Mouse (Mus musculus): ENCODE measurements around the gene Cxcr6. TPM values are rescaled to one million over a fixed set of nuclear protein-coding genes. Genes with fewer than 3 reads are reported as not detected.
A peak's percentile ranks its signal among the peaks of the same experiment; 100 is the strongest.

The Cxcr6 gene
- polyA plus RNA-seq, 1 experiment from 2014 or later, result 0.06 TPM

DNA sequence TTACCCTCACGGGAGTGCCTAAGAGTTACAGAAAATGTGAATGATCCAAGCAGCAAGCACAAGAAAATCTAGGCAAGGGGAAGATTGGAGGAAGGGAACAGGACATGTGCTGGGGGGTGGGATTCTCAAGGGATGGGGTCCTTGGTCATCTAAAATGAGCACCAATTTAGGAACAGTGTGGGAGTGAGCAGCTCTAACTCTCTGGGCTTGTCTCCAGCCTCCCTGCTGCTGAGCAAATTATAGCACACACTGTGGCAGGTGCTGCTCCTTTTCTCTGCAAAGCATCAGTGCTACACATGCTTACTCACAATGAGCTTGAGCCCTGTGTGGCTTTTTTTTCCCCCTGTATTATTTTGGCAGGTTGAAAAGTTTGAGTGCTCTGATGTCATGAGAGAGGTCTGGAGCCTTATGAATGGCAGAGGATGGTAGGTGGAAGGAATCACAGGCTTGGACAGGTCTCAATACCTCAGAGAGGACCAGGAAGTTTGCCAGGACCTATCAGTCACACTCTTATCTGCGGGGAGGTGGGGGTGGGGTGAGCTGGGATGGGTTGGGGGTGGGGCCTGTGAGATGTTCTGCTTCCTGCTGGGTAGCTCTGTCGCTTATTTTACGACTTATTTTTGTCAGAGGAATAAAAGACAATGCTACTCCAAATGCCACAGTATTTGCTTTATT, 17.3 kb upstream of the Cxcr6 start:
- in situ Hi-C loops (cut with MboI; ENCODE audit: low pct_unique_long_range_greater_than_20kb), result no loop called here
- H3K27me3 ChIP-seq, result no peaks in the 10 kb centered on the region
- POLR2A ChIA-PET, result no interaction called here
- no peak for TF ChIP-seq CTCF (IDR thresholded peaks at IDR 0.05)
- DNase-seq (ENCODE audit: low read depth, low spot score) (no peak), ATAC-seq (no peak)
- CTCF ChIA-PET, result no interaction called here

DNA sequence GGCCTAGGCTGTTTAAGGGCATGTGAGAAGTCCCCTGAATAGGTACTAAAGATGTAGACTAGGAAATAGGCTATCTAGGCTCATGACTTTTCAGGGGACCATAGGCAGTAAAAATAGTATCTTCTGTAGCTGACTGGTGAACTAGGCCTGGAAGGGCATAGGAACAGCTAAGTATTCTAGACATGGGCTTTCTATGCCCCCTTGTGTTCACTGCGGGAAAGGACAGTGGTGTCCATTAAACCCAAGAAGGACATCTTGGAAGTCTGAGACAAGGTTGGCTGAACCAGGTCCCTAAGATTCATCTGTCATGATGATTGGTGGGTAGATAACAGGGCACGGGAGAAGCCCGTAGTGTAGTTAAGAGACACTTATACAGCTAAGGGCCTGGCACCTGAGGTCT, 10.1 kb upstream of the Cxcr6 start:
- no peak for ATAC-seq
- H3K27me3 ChIP-seq, result no peaks in the 10 kb centered on the region
- POLR2A ChIA-PET, result interaction anchor here (1.3 kb wide), 1 partner anchor 19 kb away, joined by 3 read pairs; no protein-coding TSS in a partner anchor
- in situ Hi-C loops (cut with MboI; ENCODE audit: low pct_unique_long_range_greater_than_20kb), result no loop called here
- DNase-seq (ENCODE audit: low read depth, low spot score), result no peak
- CTCF ChIA-PET, result interaction anchor here (0.6 to 1.6 kb wide), 3 partner anchors 13 to 171 kb away, joined by 3 read pairs; no protein-coding TSS in a partner anchor
- peak; percentile 53 for TF ChIP-seq CTCF (IDR thresholded peaks at IDR 0.05)

DNA sequence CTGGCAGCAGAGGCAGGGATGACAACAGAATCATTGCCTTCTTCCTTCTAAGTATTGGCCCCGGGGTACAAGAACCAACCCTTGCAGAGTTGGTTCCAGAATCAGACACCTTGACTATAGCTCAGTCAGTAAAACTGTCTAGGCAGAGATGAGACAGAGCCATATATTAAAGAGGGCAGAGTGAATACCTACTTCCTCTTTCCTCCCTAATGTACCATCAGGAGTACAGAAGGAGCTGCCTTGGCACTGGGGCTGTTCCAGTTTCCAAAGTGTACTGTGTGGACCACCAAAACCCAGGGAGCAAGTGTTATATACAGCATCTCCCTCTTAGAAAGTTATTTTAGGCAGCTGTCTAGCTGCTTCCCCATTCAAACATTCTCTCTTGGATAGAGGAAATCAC, 4.7 kb upstream of the Cxcr6 start:
- in situ Hi-C loops (cut with MboI; ENCODE audit: low pct_unique_long_range_greater_than_20kb), result no loop called here

DNA sequence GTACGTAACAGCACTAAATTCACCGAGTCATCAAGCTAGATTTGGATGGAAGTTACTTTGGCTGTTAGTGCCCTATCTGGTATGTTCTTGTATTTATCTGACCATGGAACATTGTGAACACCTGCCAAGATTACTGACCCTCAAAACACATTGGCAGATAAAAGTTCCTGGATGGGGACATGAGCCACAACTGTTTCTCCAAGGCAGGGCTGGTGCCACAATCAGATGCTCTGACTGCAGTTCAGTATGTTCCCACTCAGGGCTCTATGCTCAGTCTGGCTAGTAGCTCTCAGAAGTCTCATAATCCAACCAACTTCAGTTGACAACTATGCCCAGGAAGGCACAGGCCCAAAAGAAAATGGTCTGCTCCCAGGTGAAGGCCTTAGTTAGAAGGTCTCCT, 3.9 kb upstream of the Cxcr6 start:
- DNase-seq (ENCODE audit: low read depth, low spot score), result no peak
- CTCF ChIA-PET, result interaction anchor here (0.8 kb wide), 1 partner anchor 42 kb away, joined by 3 read pairs; no protein-coding TSS in a partner anchor
- ATAC-seq, result no peak
- in situ Hi-C loops (cut with MboI; ENCODE audit: low pct_unique_long_range_greater_than_20kb), result no loop called here
- POLR2A ChIA-PET, result no interaction called here
- H3K27me3 ChIP-seq, result no peaks in the 10 kb centered on the region
- no peak for TF ChIP-seq CTCF (IDR thresholded peaks at IDR 0.05)

More for the DNA sequence above, 4.7 kb upstream of the Cxcr6 start:
- H3K27me3 ChIP-seq, result no peaks in the 10 kb centered on the region
- no peak for TF ChIP-seq CTCF (IDR thresholded peaks at IDR 0.05)
- DNase-seq (ENCODE audit: low read depth, low spot score), result no peak
- ChIA-PET CTCF (interaction anchor here (0.9 kb wide), 1 partner anchor 163 kb away, joined by 3 read pairs; no protein-coding TSS in a partner anchor), POLR2A (interaction anchor here (0.6 kb wide), 1 partner anchor 8 kb away, joined by 5 read pairs; no protein-coding TSS in a partner anchor)
- no peak for ATAC-seq

DNA sequence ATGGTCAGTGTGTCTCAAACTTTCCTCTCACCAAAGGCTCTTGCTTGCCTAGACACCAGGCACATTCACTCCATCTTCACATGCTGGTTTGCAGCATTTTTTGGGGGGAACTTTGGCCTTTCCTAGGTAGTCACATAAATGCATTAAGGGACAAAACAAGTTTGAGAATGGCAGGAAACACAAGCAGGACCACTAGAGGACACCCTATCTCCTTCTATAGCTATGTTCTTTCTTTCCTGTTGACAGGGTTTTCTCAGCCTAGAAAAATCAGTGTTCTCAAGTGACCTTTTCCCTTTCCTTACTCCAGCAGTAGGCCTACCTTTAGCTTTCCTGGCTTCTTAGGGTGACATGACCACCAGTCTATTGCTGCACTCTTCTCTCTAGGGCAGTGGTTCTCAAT, 3.4 kb upstream of the Cxcr6 start:
- no peaks in the 10 kb centered on the region for H3K27me3 ChIP-seq
- POLR2A ChIA-PET, result no interaction called here
- no peak for TF ChIP-seq CTCF (IDR thresholded peaks at IDR 0.05)
- no peak for ATAC-seq
- in situ Hi-C loops (cut with MboI; ENCODE audit: low pct_unique_long_range_greater_than_20kb), result no loop called here
- DNase-seq (ENCODE audit: low read depth, low spot score), result no peak
- CTCF ChIA-PET, result interaction anchor here (0.8 kb wide), 1 partner anchor 42 kb away, joined by 3 read pairs; no protein-coding TSS in a partner anchor

DNA sequence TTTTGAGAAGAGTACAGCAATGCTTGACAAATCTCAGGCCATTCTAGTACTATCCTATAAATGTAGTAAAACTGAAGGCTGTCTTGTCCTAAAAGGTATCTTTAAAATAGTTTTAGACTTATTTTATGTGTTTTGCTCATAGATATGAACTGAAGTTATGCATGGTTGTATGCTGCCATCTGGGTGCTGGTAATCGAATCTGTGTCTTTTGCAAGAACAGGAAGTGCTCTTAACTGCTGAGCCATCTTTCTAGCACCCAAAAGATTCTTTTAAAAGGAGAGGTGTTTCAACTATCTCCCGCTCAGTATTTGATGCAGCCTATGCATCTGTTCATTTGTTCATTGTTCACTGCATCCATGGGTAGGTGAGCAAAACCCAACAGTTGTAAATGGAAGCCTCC, 1.0 kb upstream of the Cxcr6 start:
- DNase-seq (ENCODE audit: low read depth, low spot score), result no peak
- CTCF ChIA-PET, result no interaction called here
- in situ Hi-C loops (cut with MboI; ENCODE audit: low pct_unique_long_range_greater_than_20kb), result no loop called here
- H3K27me3 ChIP-seq, result no peaks in the 10 kb centered on the region
- no peak for TF ChIP-seq CTCF (IDR thresholded peaks at IDR 0.05)
- POLR2A ChIA-PET, result no interaction called here
- ATAC-seq, result no peak

DNA sequence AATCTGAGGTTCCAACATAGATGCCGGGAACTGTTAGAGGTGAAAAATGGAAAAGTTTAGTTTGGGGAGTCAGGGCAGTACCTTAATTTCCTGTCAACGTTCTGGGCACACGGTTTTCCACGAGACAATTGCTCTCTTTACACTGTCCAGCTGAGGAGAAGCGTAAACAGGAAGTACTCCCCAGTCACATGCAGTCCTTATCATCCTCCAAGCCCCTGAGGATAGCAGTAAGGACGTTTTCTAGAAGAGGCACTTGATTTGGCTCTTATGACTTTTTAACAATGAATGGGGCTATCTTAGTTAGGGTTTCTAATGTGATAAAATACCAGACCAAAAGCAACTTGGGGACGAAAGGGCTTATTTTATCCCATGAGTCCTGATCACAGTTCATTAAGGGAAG, 2.3 kb downstream of the Cxcr6 start:
- CTCF ChIA-PET, result no interaction called here
- TF ChIP-seq CTCF (IDR thresholded peaks at IDR 0.05), result no peak
- POLR2A ChIA-PET, result interaction anchor here (0.5 kb wide), 1 partner anchor 283 kb away, joined by 5 read pairs; no protein-coding TSS in a partner anchor
- in situ Hi-C loops (cut with MboI; ENCODE audit: low pct_unique_long_range_greater_than_20kb), result no loop called here
- no peak for ATAC-seq
- H3K27me3 ChIP-seq, result no peaks in the 10 kb centered on the region
- no peak for DNase-seq (ENCODE audit: low read depth, low spot score)

DNA sequence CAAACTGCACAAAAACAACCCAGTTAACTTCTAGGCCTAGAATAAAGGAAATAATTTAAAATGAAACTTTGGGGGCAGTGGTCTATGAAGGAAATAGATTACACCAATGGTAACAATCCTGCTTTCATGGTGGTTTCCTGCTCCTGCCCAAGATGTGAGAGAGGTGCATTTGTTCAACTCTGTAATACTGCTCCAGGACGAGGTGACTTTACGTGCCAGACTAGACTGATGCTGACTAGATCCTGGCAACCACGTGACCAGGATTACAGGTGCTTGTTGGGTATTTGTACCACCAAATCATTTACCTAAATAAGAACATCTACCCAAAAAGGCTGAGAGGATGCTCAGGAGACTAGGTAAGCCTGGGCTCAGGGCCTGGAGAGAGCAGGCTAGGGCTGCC, 5.6 kb downstream of the Cxcr6 start:
- in situ Hi-C loops (cut with MboI; ENCODE audit: low pct_unique_long_range_greater_than_20kb), result no loop called here
- TF ChIP-seq CTCF (IDR thresholded peaks at IDR 0.05), result no peak
- ATAC-seq (no peak), DNase-seq (ENCODE audit: low read depth, low spot score) (no peak)
- ChIA-PET CTCF (no interaction called here), POLR2A (no interaction called here)
- H3K27me3 ChIP-seq, result no peaks in the 10 kb centered on the region

DNA sequence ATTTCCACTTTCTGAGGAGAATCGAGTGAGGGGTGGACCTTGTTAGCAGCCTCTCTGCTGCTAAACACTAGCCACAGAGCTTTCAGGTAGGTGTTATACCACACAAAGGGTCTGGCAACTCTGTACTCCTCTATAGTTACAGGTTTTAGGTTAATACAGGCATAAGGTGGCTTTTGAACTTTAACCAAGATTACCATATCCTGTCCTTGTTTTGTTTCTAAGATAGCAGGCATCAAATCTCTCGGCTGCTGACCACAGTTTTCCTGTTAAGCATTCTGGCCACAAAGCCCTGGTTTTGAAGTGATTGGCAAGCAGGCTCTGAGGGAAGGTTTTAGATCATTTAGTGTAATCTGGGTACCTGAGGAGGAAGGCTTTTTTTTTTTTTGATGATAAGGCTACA, 8.1 kb downstream of the Cxcr6 start:
- no peak for TF ChIP-seq CTCF (IDR thresholded peaks at IDR 0.05)
- POLR2A ChIA-PET, result no interaction called here
- no peaks in the 10 kb centered on the region for H3K27me3 ChIP-seq
- DNase-seq (ENCODE audit: low read depth, low spot score), result no peak
- ATAC-seq, result no peak
- in situ Hi-C loops (cut with MboI; ENCODE audit: low pct_unique_long_range_greater_than_20kb), result no loop called here
- CTCF ChIA-PET, result no interaction called here

DNA sequence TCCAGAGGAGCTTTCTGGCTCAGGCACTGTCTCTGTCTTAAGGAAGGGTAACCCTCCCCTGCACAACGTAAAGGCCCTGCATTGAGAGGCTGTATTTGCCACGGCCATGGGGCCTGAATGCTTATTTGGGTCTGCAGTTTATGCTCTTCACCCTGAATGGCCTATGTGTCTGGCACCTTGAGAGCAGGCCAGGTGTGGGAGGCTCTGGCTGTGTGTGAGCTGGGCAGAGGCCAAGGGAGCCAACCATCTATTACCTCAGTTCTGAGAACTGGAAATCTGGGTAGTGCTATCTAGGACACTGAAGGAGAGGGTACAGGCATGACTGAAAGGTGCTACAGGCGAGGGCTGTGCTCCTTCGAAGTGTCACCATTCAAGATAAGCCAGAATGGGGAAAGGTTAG, 8.5 kb downstream of the Cxcr6 start:
- ATAC-seq (no peak), DNase-seq (ENCODE audit: low read depth, low spot score) (no peak)
- no peak for TF ChIP-seq CTCF (IDR thresholded peaks at IDR 0.05)
- in situ Hi-C loops (cut with MboI; ENCODE audit: low pct_unique_long_range_greater_than_20kb), result no loop called here
- H3K27me3 ChIP-seq, result no peaks in the 10 kb centered on the region
- ChIA-PET POLR2A (interaction anchor here (1.5 kb wide), 1 partner anchor 18 kb away, joined by 3 read pairs; no protein-coding TSS in a partner anchor), CTCF (no interaction called here)

DNA sequence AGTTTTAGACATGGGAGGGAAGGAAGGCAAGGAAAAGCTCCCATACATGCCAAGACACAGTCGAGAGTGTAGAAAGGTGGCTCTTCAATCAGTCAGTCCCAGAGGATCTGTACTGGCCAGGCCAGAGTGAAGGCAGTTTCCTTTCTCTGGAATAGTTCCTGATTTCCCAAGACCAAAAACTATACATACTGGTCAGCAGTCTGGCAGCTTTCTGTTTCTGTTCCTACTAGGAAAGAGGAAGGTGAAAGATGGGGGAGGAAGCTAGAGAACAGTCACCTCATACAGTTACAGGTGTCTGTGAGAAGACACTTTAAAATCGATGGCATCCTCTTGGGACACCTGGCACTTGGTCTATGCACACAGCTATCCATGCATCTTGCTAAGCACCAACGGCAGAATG, 9.2 kb downstream of the Cxcr6 start:
- in situ Hi-C loops (cut with MboI; ENCODE audit: low pct_unique_long_range_greater_than_20kb), result no loop called here
- no peak for ATAC-seq
- ChIA-PET CTCF (no interaction called here), POLR2A (interaction anchor here (1.5 kb wide), 1 partner anchor 19 kb away, joined by 3 read pairs; no protein-coding TSS in a partner anchor)
- no peaks in the 10 kb centered on the region for H3K27me3 ChIP-seq
- DNase-seq (ENCODE audit: low read depth, low spot score), result no peak
- TF ChIP-seq CTCF (IDR thresholded peaks at IDR 0.05), result no peak
